Mouse (Mus musculus) lung, embryonic 15.5 days (tissue): ENCODE results near the gene Tmem86b. TPM values are rescaled to one million over a fixed set of nuclear protein-coding genes. Genes with fewer than 3 reads are reported as not detected.

Source experiments
- ATAC-seq: fragments of 200-750 bp; cut with Nextera tagmentation; 2 replicates; pipeline ENCODE4 v1.8.0; 2017; ENCODE audit warnings: moderate number of reproducible peaks, borderline replicate concordance; ENCODE audit not compliant: low FRiP score, low TSS enrichment; ENCODE audit errors: extremely low read depth
- H3K27ac ChIP-seq: fragments of 300-500 bp; sonication (generic); 2 replicates; pipeline ENCODE4 v1.5.1; 2015; ENCODE audit warnings: moderate library complexity, mild to moderate bottlenecking, inconsistent platforms
- H3K27me3 ChIP-seq: fragments of 300-500 bp; sonication (generic); 2 replicates; pipeline ENCODE4 v1.6.1; 2015; ENCODE audit warnings: inconsistent platforms
- H3K36me3 ChIP-seq: fragments of 300-500 bp; sonication (generic); 2 replicates; pipeline ENCODE4 v1.6.1; 2015; ENCODE audit warnings: inconsistent platforms
- H3K4me1 ChIP-seq: fragments of 300-500 bp; sonication (generic); 2 replicates; pipeline ENCODE4 v1.6.1; 2015; ENCODE audit warnings: inconsistent platforms
- H3K4me2 ChIP-seq: fragments of 300-500 bp; sonication (generic); 2 replicates; pipeline ENCODE4 v1.6.1; 2015; ENCODE audit warnings: inconsistent platforms, mild to moderate bottlenecking, moderate library complexity
- H3K4me3 ChIP-seq: fragments of 300-500 bp; sonication (generic); 2 replicates; pipeline ENCODE4 v1.5.1; 2015; ENCODE audit warnings: mild to moderate bottlenecking, inconsistent platforms
- H3K9ac ChIP-seq: fragments of 300-500 bp; sonication (generic); 2 replicates; pipeline ENCODE4 v1.6.1; 2015; ENCODE audit warnings: inconsistent platforms
- H3K9me3 ChIP-seq: fragments of 300-500 bp; sonication (generic); 2 replicates; pipeline ENCODE4 v1.6.1; 2016; ENCODE audit warnings: inconsistent platforms
- WGBS: fragments of 180-500 bp; shearing (Covaris S2); methylation state at CpG from one replicate; pipeline ENCODE4 v1.1.7; 2015; 5-methylcytosine and 5-hydroxymethylcytosine counted together
- polyA plus RNA-seq: library from polyadenylated mRNA; unstranded; fragments of >200 nt; fragmentation: Nextera tagmentation; extraction: Ambion mirVana; gene quantifications from 2 replicates; pipeline ENCODE4 v1.2.1, GENCODE M21; 2015

Gene Tmem86b
- polyA plus RNA-seq, 1 experiment from 2014 or later = 1.00 TPM

- Histone ChIP-seq H3K9ac (no peak overlapping the region), H3K27me3 (no peaks in the 10 kb centered on the region), H3K4me1 (no peaks in the 10 kb centered on the region), H3K9me3 (no peaks in the 10 kb centered on the region), H3K27ac (0 out of 2 replicates have a peak overlapping the region, but pooled peaks have one; percentile 4), H3K4me3 (no peak overlapping the region), H3K4me2 (no peak overlapping the region), H3K36me3 (peaks cover 49% of the 10 kb centered on the region)
- WGBS = 84% methylated on average over 3 of the region's 3 CpGs
- ATAC-seq = no peak
Observed at GRCm38 (mm10) chr7:4646806-4647205, 15.6 kb upstream of the Tmem86b start.

- Histone ChIP-seq H3K9ac (no peak overlapping the region), H3K4me3 (no peak overlapping the region), H3K27me3 (no peaks in the 10 kb centered on the region), H3K4me1 (no peaks in the 10 kb centered on the region), H3K27ac (no peak overlapping the region), H3K9me3 (no peaks in the 10 kb centered on the region), H3K36me3 (peaks cover 75% of the 10 kb centered on the region), H3K4me2 (no peak overlapping the region)
- ATAC-seq = no peak
- 90% methylated on average over 6 of the region's 6 CpGs for WGBS
Observed at GRCm38 (mm10) chr7:4643225-4643624, 12.0 kb upstream of the Tmem86b start.

- no peak overlapping the region for H3K27ac ChIP-seq
- H3K9me3 ChIP-seq = no peaks in the 10 kb centered on the region
- WGBS = 85% methylated on average over 7 of the region's 7 CpGs
- ATAC-seq = no peak
- H3K4me2 ChIP-seq = no peak overlapping the region
- no peaks in the 10 kb centered on the region for H3K4me1 ChIP-seq
- no peak overlapping the region for H3K4me3 ChIP-seq
- H3K9ac ChIP-seq = no peak overlapping the region
- H3K36me3 ChIP-seq = peaks cover 84% of the 10 kb centered on the region
- H3K27me3 ChIP-seq = no peaks in the 10 kb centered on the region
Observed at GRCm38 (mm10) chr7:4641956-4642355, 10.7 kb upstream of the Tmem86b start.

GRCm38 (mm10) chr7:4641155-4641554, 9.9 kb upstream of the Tmem86b start:
- Histone ChIP-seq H3K4me3 (no peak overlapping the region), H3K4me2 (no peak overlapping the region), H3K27me3 (no peaks in the 10 kb centered on the region), H3K4me1 (no peaks in the 10 kb centered on the region), H3K9ac (no peak overlapping the region), H3K36me3 (peaks cover 84% of the 10 kb centered on the region), H3K9me3 (no peaks in the 10 kb centered on the region), H3K27ac (no peak overlapping the region)
- 80% methylated on average over 11 of the region's 11 CpGs for WGBS
- no peak for ATAC-seq

GRCm38 (mm10) chr7:4636179-4636578, 5.0 kb upstream of the Tmem86b start:
- H3K9ac ChIP-seq = no peak overlapping the region
- H3K36me3 ChIP-seq = peaks cover 80% of the 10 kb centered on the region
- ATAC-seq = no peak
- H3K27me3 ChIP-seq = no peaks in the 10 kb centered on the region
- H3K4me2 ChIP-seq = no peak overlapping the region
- no peak overlapping the region for H3K4me3 ChIP-seq
- no peaks in the 10 kb centered on the region for H3K9me3 ChIP-seq
- H3K27ac ChIP-seq = no peak overlapping the region
- H3K4me1 ChIP-seq = no peaks in the 10 kb centered on the region
- WGBS = 83% methylated on average over 4 of the region's 4 CpGs

- peak; percentile 57; the same call in 1 of the 2 replicates for ATAC-seq
- Histone ChIP-seq H3K4me2 (no peak overlapping the region), H3K36me3 (peaks cover 52% of the 10 kb centered on the region), H3K27me3 (no peaks in the 10 kb centered on the region), H3K9ac (no peak overlapping the region), H3K4me3 (no peak overlapping the region), H3K27ac (no peak overlapping the region), H3K9me3 (no peaks in the 10 kb centered on the region), H3K4me1 (no peaks in the 10 kb centered on the region)
- 71% methylated on average over 1 of the region's 1 CpGs for WGBS
Observed at GRCm38 (mm10) chr7:4630198-4630597, 1.0 kb downstream of the Tmem86b start.

GRCm38 (mm10) chr7:4629586-4629985, 1.6 kb downstream of the Tmem86b start:
- Histone ChIP-seq H3K27me3 (no peaks in the 10 kb centered on the region), H3K9me3 (no peaks in the 10 kb centered on the region), H3K36me3 (peaks cover 47% of the 10 kb centered on the region), H3K9ac (no peak overlapping the region), H3K4me2 (no peak overlapping the region), H3K4me3 (no peak overlapping the region), H3K27ac (no peak overlapping the region), H3K4me1 (no peaks in the 10 kb centered on the region)
- 70% methylated on average over 5 of the region's 5 CpGs for WGBS
- ATAC-seq = no peak

GRCm38 (mm10) chr7:4625928-4626327, 5.3 kb downstream of the Tmem86b start:
- no peak overlapping the region for H3K27ac ChIP-seq
- WGBS = 84% methylated on average over 2 of the region's 2 CpGs

GRCm38 (mm10) chr7:4624343-4624742, 6.9 kb downstream of the Tmem86b start:
- Histone ChIP-seq H3K27ac (no peak overlapping the region), H3K4me3 (no peak overlapping the region), H3K27me3 (no peaks in the 10 kb centered on the region), H3K4me2 (no peak overlapping the region), H3K4me1 (no peaks in the 10 kb centered on the region), H3K9me3 (no peaks in the 10 kb centered on the region), H3K36me3 (peaks cover 10% of the 10 kb centered on the region; the same call in 1 of the 2 replicates), H3K9ac (no peak overlapping the region)
- ATAC-seq = no peak
- 29% methylated on average over 1 of the region's 1 CpGs for WGBS

More at GRCm38 (mm10) chr7:4625928-4626327, 5.3 kb downstream of the Tmem86b start:
- Histone ChIP-seq H3K4me2 (no peak overlapping the region), H3K36me3 (peaks cover 16% of the 10 kb centered on the region; the same call in 1 of the 2 replicates), H3K4me1 (no peaks in the 10 kb centered on the region), H3K4me3 (no peak overlapping the region), H3K9me3 (no peaks in the 10 kb centered on the region), H3K27me3 (no peaks in the 10 kb centered on the region), H3K9ac (no peak overlapping the region)
- no peak for ATAC-seq

GRCm38 (mm10) chr7:4623544-4624189, 7.6 kb downstream of the Tmem86b start:
- no peaks in the 10 kb centered on the region for H3K27me3 ChIP-seq
- WGBS = 23% methylated on average over 4 of the region's 4 CpGs
- peaks cover 5% of the 10 kb centered on the region; the same call in 1 of the 2 replicates for H3K36me3 ChIP-seq
- H3K27ac ChIP-seq = no peak overlapping the region
- no peak overlapping the region for H3K4me3 ChIP-seq
- H3K9ac ChIP-seq = no peak overlapping the region
- no peaks in the 10 kb centered on the region for H3K9me3 ChIP-seq
- H3K4me2 ChIP-seq = no peak overlapping the region
- 0 out of 2 replicates have a peak, but pooled peaks have one; percentile 16 for ATAC-seq
- no peaks in the 10 kb centered on the region for H3K4me1 ChIP-seq

- Histone ChIP-seq H3K27ac (no peak overlapping the region), H3K36me3 (no peaks in the 10 kb centered on the region), H3K9me3 (no peaks in the 10 kb centered on the region), H3K4me1 (no peaks in the 10 kb centered on the region), H3K27me3 (no peaks in the 10 kb centered on the region), H3K4me3 (no peak overlapping the region), H3K4me2 (no peak overlapping the region), H3K9ac (no peak overlapping the region)
- ATAC-seq = no peak
- WGBS = 31% methylated on average over 1 of the region's 1 CpGs
Observed at GRCm38 (mm10) chr7:4619979-4620378, 11.2 kb downstream of the Tmem86b start.

GRCm38 (mm10) chr7:4613740-4614403, 17.4 kb downstream of the Tmem86b start:
- WGBS = 51% methylated on average over 14 of the region's 14 CpGs
- no peaks in the 10 kb centered on the region for H3K9me3 ChIP-seq

More at GRCm38 (mm10) chr7:4613740-4614403, 17.4 kb downstream of the Tmem86b start:
- ATAC-seq = no peak
- Histone ChIP-seq H3K4me1 (no peaks in the 10 kb centered on the region), H3K9ac (no peak overlapping the region), H3K27me3 (no peaks in the 10 kb centered on the region), H3K27ac (no peak overlapping the region), H3K4me2 (no peak overlapping the region), H3K36me3 (no peaks in the 10 kb centered on the region), H3K4me3 (no peak overlapping the region)
